Mouse (Mus musculus) liver, embryonic 12.5 days (tissue): ENCODE measurements around the gene H2-M10.1. TPM values are rescaled to one million over a fixed set of nuclear protein-coding genes. Genes with fewer than 3 reads are reported as not detected.
"Not testable (repeated sequence)": the region's sequence is repeated elsewhere in the genome, so short reads cannot be mapped to it uniquely, and the experiment has no call there.

Experiments used
- ATAC-seq: fragments of 200-750 bp; cut with Nextera tagmentation; 2 replicates; pipeline ENCODE4 v1.8.0; 2017; ENCODE audit warnings: moderate number of reproducible peaks, mild to moderate bottlenecking, moderate library complexity
- H3K27ac ChIP-seq: fragments of 300-500 bp; sonication (generic); 2 replicates; pipeline ENCODE4 v1.5.1; 2016; ENCODE audit warnings: mild to moderate bottlenecking
- H3K27me3 ChIP-seq: fragments of 300-500 bp; sonication (generic); replicated peaks from 2 replicates; pipeline ENCODE4 v1.6.1; 2016; ENCODE audit warnings: mild to moderate bottlenecking, moderate library complexity
- H3K36me3 ChIP-seq: fragments of 300-500 bp; sonication (generic); 2 replicates; pipeline ENCODE4 v1.6.1; 2016; ENCODE audit warnings: mild to moderate bottlenecking, moderate library complexity
- H3K4me1 ChIP-seq: fragments of 300-500 bp; sonication (generic); 2 replicates; pipeline ENCODE4 v1.6.1; 2016
- H3K4me2 ChIP-seq: fragments of 300-500 bp; sonication (generic); 2 replicates; pipeline ENCODE4 v1.6.1; 2016; ENCODE audit warnings: mild to moderate bottlenecking, moderate library complexity
- H3K4me3 ChIP-seq: fragments of 300-500 bp; sonication (generic); 2 replicates; pipeline ENCODE4 v1.5.1; 2016; ENCODE audit warnings: mild to moderate bottlenecking, moderate library complexity
- H3K9ac ChIP-seq: fragments of 300-500 bp; sonication (generic); 2 replicates; pipeline ENCODE4 v1.6.1; 2016; ENCODE audit warnings: mild to moderate bottlenecking, moderate library complexity
- H3K9me3 ChIP-seq: fragments of 300-500 bp; sonication (generic); replicated peaks from 2 replicates; pipeline ENCODE4 v1.6.1; 2016; ENCODE audit warnings: mild to moderate bottlenecking, moderate library complexity
- WGBS: fragments of 180-500 bp; shearing (Covaris S2); methylation state at CpG from one replicate; pipeline ENCODE4 v1.1.7; 2016; ENCODE audit not compliant: insufficient replicate concordance; 5-methylcytosine and 5-hydroxymethylcytosine counted together
- polyA plus RNA-seq: library from polyadenylated mRNA; unstranded; fragments of >200 nt; fragmentation: Nextera tagmentation; extraction: Ambion mirVana; gene quantifications from 2 replicates; pipeline ENCODE4 v1.2.1, GENCODE M21; 2016

Gene H2-M10.1
- not detected in 2 replicates for polyA plus RNA-seq

GRCm38 (mm10) chr17:36326055-36326454 is at the start of gene H2-M10.1:
TSS of gene H2-M10.1 (minus strand) at chr17:36326155.
- Histone ChIP-seq H3K4me1 (no peaks in the 10 kb centered on the region), H3K9me3 (no peaks in the 10 kb centered on the region), H3K27me3 (0 out of 2 replicates have a peak, but pooled peaks cover 4% of the 10 kb centered on the region), H3K9ac (no peak within 1 kb of the TSS), H3K4me3 (no peak within 1 kb of the TSS), H3K27ac (no peak within 1 kb of the TSS), H3K4me2 (no peak within 1 kb of the TSS), H3K36me3 (no peaks in the 10 kb centered on the region)
- ATAC-seq, result no peak
- 76% methylated on average over 4 of the region's 4 CpGs for WGBS

DNA sequence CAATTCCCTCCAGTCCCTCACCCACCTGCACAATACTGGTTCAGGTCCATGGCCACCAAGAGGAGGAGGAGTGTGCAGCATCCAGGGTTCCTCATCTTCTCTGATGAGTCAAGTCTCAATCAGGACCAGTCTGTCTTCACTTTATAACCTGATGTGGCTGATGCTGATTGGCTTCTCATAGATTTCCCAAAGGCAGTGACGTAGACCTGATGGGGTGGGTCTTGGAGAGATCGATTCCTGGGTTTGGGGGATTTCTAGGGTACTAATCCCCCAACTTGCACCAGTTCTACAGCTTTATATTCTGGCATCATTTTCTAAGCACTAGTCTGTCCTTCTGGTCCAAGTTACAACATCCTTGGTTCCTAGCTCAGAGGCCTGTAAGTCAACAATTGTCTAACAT is 42.4 kb upstream of the H2-M10.1 start, which contains the start of gene H2-M10.3:
TSS of gene H2-M10.3 (minus strand) at position 101 of the 400 bp plus-strand sequence.
- H3K4me2 ChIP-seq, H3K27ac ChIP-seq, H3K4me3 ChIP-seq, ATAC-seq, H3K9ac ChIP-seq, H3K4me1 ChIP-seq, H3K27me3 ChIP-seq, H3K9me3 ChIP-seq, H3K36me3 ChIP-seq: not testable (repeated sequence)
- 77% methylated on average over 2 of the region's 2 CpGs for WGBS

DNA sequence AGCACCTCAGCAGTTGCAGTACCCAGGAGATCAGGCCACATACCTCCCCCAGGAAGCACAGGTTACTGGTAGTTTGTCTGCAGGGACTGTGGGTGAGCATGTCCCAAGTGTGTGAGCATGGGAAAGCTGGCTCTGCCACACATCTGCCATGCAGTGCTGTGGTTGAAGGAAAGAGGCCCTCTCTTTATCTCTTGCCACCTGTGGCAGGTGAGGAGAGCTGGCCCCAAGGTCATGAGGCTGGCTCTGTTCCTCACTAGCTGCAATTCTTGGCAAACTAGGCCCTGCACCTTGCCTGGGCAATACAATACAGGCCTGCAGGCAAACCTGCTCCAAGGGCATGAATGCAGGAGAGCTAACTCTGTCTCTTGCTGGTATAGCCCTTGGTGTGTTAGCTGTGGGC is 36.4 kb upstream of the H2-M10.1 start:
- H3K4me2 ChIP-seq, H3K27me3 ChIP-seq, H3K27ac ChIP-seq, H3K9ac ChIP-seq, H3K4me1 ChIP-seq, ATAC-seq, H3K9me3 ChIP-seq, H3K36me3 ChIP-seq, H3K4me3 ChIP-seq: not testable (repeated sequence)

DNA sequence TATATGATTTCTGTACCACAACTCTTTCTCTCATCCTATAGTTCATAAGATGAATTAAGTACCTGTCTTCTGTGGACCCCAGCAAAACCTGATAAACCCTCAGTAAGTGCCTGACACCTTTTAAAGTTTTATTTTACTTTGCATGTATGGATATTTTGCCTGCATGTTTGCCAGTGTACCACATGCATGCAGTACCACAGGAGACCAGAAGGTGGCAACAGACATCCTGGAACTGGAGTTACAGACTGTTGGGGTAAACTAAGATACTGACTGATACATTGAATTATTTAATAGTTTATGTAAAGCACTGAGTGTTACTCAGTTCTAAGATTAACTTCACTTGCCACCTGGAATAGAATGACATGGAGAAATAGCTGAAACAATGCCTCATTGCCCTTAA is 31.6 kb upstream of the H2-M10.1 start:
- not testable (repeated sequence) for H3K36me3 ChIP-seq, H3K4me3 ChIP-seq, H3K9ac ChIP-seq, ATAC-seq, H3K4me1 ChIP-seq, H3K4me2 ChIP-seq, H3K27me3 ChIP-seq, H3K9me3 ChIP-seq, H3K27ac ChIP-seq

DNA sequence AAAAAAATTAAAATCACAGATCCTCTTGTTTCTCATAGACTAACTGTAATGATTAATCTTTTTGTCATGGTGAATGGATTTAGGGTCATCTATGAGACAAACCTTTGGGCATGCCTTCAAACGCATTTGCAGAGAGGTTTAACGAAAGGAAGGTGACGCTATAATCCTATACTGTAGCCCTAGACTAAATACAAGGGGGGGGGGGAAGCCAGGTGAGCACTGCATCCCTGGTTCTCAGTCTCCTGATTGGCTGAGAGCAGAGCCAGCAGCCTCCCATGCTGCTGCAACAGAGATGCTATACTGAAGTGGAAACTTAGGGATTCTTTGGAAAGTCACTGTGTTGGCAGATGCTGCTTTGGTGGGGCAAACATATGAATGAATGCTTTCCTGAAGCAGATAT is 29.8 kb upstream of the H2-M10.1 start:
- Histone ChIP-seq H3K36me3 (no peaks in the 10 kb centered on the region), H3K4me2 (no peak overlapping the region), H3K4me1 (no peaks in the 10 kb centered on the region), H3K27me3 (no peaks in the 10 kb centered on the region), H3K9ac (no peak overlapping the region), H3K4me3 (no peak overlapping the region), H3K27ac (no peak overlapping the region), H3K9me3 (no peaks in the 10 kb centered on the region)
- WGBS, result 33% methylated on average over 3 of the region's 3 CpGs
- ATAC-seq, result no peak

- ATAC-seq, H3K4me1 ChIP-seq, H3K27ac ChIP-seq, H3K9me3 ChIP-seq, H3K27me3 ChIP-seq, H3K36me3 ChIP-seq, H3K9ac ChIP-seq, H3K4me3 ChIP-seq, H3K4me2 ChIP-seq: not testable (repeated sequence)
Observed at GRCm38 (mm10) chr17:36355343-36355742, 29.4 kb upstream of the H2-M10.1 start.

DNA sequence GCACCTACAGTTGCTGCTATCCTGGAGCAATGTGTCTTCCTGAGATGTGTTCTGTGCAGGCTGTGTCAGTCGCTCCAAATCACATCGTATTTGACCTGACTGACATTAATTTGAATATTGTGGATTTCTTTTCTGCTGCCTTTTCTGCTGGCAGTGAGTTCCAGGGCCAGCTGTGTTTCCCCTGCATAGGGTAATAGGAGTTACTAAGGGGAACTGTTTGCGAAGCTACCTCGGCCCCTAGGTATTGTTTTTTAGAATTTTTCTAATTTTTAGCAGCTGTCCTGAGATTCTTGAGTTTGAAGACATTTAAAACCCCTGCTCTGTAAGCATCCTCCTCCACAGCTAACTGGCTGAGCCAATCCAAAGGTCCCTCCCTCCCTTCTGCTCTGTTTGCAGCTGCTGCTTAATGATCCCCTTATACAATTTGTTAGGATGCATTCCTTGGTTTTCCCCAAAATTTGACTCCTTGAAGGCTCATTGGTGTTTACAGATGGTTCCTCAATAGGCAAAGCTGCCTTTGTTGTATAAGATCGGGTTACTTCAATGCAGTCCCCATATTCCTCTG is 10.2 kb downstream of the H2-M10.1 start:
- H3K27ac ChIP-seq, result no peak overlapping the region
- no peaks in the 10 kb centered on the region for H3K36me3 ChIP-seq
- no peak for ATAC-seq
- H3K9me3 ChIP-seq, result no peaks in the 10 kb centered on the region
- 28% methylated on average over 5 of the region's 5 CpGs for WGBS
- H3K4me3 ChIP-seq, result peak overlapping the region; percentile 56
- no peak overlapping the region for H3K9ac ChIP-seq
- no peaks in the 10 kb centered on the region; the same call in 1 of the 2 replicates for H3K27me3 ChIP-seq
- peaks cover 7% of the 10 kb centered on the region for H3K4me1 ChIP-seq
- peak overlapping the region; percentile 75 for H3K4me2 ChIP-seq

GRCm38 (mm10) chr17:36315041-36315688 is 10.8 kb downstream of the H2-M10.1 start:
- Histone ChIP-seq H3K9ac (peak overlapping the region; percentile 54; the same call in 1 of the 2 replicates), H3K36me3 (no peaks in the 10 kb centered on the region), H3K4me2 (peak overlapping the region; percentile 75), H3K9me3 (no peaks in the 10 kb centered on the region), H3K4me3 (peak overlapping the region; percentile 56), H3K4me1 (peaks cover 7% of the 10 kb centered on the region), H3K27me3 (no peaks in the 10 kb centered on the region; the same call in 1 of the 2 replicates), H3K27ac (no peak overlapping the region)
- under 1% methylated on average over 19 of the region's 19 CpGs for WGBS
- ATAC-seq, result no peak; the same call in 1 of the 2 replicates

- 3% methylated on average over 9 of the region's 9 CpGs for whole genome bisulfite sequencing
- H3K27ac ChIP-seq, result no peak overlapping the region
Observed at GRCm38 (mm10) chr17:36314511-36314910, 11.4 kb downstream of the H2-M10.1 start.

DNA sequence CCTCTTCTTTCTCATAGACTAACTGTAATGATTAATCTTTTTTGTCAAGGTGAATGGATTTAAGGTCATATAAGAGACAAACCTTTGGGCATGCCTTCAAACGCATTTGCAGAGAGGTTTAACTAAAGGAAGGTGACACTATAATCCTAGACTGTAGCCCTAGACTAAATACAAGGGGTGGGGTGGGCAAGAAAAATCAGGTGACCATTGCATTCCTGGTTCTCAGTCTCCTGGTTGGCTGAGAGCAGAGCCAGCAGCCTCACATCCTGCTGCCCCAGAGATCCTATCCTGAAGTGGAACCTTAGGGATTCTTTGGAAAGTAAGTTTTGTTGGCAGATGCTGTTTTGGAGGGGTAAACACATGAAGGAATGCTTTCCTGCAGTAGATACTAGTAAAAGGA is 16.7 kb downstream of the H2-M10.1 start:
- WGBS, result 34% methylated on average over 1 of the region's 1 CpGs
- no peak for ATAC-seq
- H3K9me3 ChIP-seq, result no peaks in the 10 kb centered on the region
- H3K27me3 ChIP-seq, result peaks cover 4% of the 10 kb centered on the region; the same call in 1 of the 2 replicates
- no peak overlapping the region for H3K9ac ChIP-seq
- no peak overlapping the region for H3K4me2 ChIP-seq
- no peaks in the 10 kb centered on the region for H3K4me1 ChIP-seq
- H3K36me3 ChIP-seq, result no peaks in the 10 kb centered on the region
- H3K27ac ChIP-seq, result no peak overlapping the region
- H3K4me3 ChIP-seq, result no peak overlapping the region

More at GRCm38 (mm10) chr17:36314511-36314910, 11.4 kb downstream of the H2-M10.1 start:
- H3K4me2 ChIP-seq, result peak overlapping the region; percentile 75
- no peak for ATAC-seq
- no peak overlapping the region for H3K9ac ChIP-seq
- H3K4me1 ChIP-seq, result peaks cover 7% of the 10 kb centered on the region
- H3K4me3 ChIP-seq, result peak overlapping the region; percentile 56
- H3K9me3 ChIP-seq, result no peaks in the 10 kb centered on the region
- H3K36me3 ChIP-seq, result no peaks in the 10 kb centered on the region
- no peaks in the 10 kb centered on the region; the same call in 1 of the 2 replicates for H3K27me3 ChIP-seq

DNA sequence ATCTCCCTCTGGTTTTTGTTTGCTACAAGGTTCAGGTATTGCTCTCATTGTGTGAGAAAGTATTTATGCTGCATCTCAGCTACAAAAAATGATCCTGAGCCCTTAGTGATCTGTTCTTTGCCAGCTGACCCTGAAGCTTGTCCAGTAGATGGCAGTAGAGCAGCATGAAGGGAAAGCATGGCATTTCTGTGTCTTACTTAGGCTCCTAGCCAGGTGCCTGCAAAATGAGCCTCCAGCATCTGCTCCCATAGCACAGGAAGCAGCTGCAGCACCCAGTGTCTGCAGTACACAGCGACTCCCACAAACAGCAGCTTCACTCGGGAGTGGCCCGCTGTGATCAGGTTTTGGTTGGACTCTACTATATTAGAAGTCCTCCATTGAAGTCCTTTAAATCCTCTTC is 17.1 kb downstream of the H2-M10.1 start:
- not testable (repeated sequence) for H3K9me3 ChIP-seq, H3K36me3 ChIP-seq, H3K27ac ChIP-seq, H3K9ac ChIP-seq, H3K4me2 ChIP-seq, H3K4me3 ChIP-seq, H3K4me1 ChIP-seq, H3K27me3 ChIP-seq, ATAC-seq
- 4% methylated on average over 3 of the region's 3 CpGs for WGBS

DNA sequence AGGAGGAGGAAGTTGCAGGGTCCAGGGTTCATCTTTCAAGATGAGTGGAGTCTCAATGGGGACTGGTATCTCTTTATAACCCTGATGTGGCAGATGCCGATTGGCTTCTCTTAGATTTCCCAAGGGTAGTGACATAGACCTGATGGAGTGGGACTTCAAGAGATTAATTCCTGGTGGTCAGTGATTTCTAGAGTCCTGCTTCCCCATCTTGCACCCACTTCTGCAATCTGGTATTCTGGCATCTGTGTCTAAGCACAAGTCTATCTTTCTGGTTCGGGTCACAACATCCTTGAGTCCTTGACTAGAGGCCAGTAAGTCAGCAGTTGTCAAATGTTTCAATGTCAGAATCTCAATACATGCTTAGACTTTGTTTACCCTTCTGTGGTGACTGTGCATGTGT is 39.6 kb downstream of the H2-M10.1 start, which contains the start of gene H2-M10.2:
TSS of gene H2-M10.2 (minus strand) at position 101 of the 400 bp plus-strand sequence.
- 68% methylated on average over 2 of the region's 2 CpGs for WGBS
- no peak within 1 kb of the TSS for H3K4me3 ChIP-seq
- H3K36me3 ChIP-seq, result peaks cover 11% of the 10 kb centered on the region
- H3K4me1 ChIP-seq, result no peaks in the 10 kb centered on the region
- no peak within 1 kb of the TSS for H3K9ac ChIP-seq
- H3K27ac ChIP-seq, result no peak within 1 kb of the TSS
- 0 out of 2 replicates have a peak, but pooled peaks cover 4% of the 10 kb centered on the region for H3K9me3 ChIP-seq
- ATAC-seq, result no peak
- no peaks in the 10 kb centered on the region for H3K27me3 ChIP-seq
- H3K4me2 ChIP-seq, result no peak within 1 kb of the TSS
